Mouse (Mus musculus) neural tube, embryonic 11.5 days (tissue): ENCODE data around the gene Gm11168. TPM values are rescaled to one million over a fixed set of nuclear protein-coding genes. Genes with fewer than 3 reads are reported as not detected.
A peak's percentile ranks its signal among the peaks of the same experiment; 100 is the strongest.
"Not testable (repeated sequence)": the region's sequence is repeated elsewhere in the genome, so short reads cannot be mapped to it uniquely, and the experiment has no call there.

Source experiments
- ATAC-seq: fragments of 200-750 bp; cut with Nextera tagmentation; 2 replicates; pipeline ENCODE4 v1.8.0; 2017; ENCODE audit warnings: moderate number of reproducible peaks, mild to moderate bottlenecking, moderate TSS enrichment, moderate library complexity; ENCODE audit not compliant: insufficient read depth, low FRiP score, low TSS enrichment
- DNase-seq: peaks from one replicate; pipeline ENCODE4 v3.0.0-alpha.2; 2015; ENCODE audit warnings: low spot score
- H3K27ac ChIP-seq: fragments of 300-500 bp; sonication (generic); 2 replicates; pipeline ENCODE4 v1.5.1; 2014; ENCODE audit warnings: low read depth, mild to moderate bottlenecking, low read length
- H3K27me3 ChIP-seq: fragments of 300-500 bp; sonication (generic); 2 replicates; pipeline ENCODE4 v1.6.1; 2014; ENCODE audit warnings: mild to moderate bottlenecking, low read length, mixed read lengths; ENCODE audit not compliant: control insufficient read depth, insufficient read depth
- H3K36me3 ChIP-seq: fragments of 300-500 bp; sonication (generic); 2 replicates; pipeline ENCODE4 v1.6.1; 2014; ENCODE audit warnings: mild to moderate bottlenecking, low read length, moderate library complexity, mixed read lengths; ENCODE audit not compliant: control insufficient read depth, insufficient read depth
- H3K4me1 ChIP-seq: fragments of 300-500 bp; sonication (generic); 2 replicates; pipeline ENCODE4 v1.6.1; 2014; ENCODE audit warnings: low read length, mixed read lengths; ENCODE audit not compliant: control insufficient read depth, insufficient read depth
- H3K4me2 ChIP-seq: fragments of 300-500 bp; sonication (generic); 2 replicates; pipeline ENCODE4 v1.6.1; 2014; ENCODE audit warnings: low read depth, mild to moderate bottlenecking, moderate library complexity
- H3K4me3 ChIP-seq: fragments of 300-500 bp; sonication (generic); 2 replicates; pipeline ENCODE4 v1.5.1; 2014; ENCODE audit warnings: low read depth, low read length
- H3K9ac ChIP-seq: fragments of 300-500 bp; sonication (generic); 2 replicates; pipeline ENCODE4 v1.6.1; 2014; ENCODE audit warnings: mild to moderate bottlenecking, low read length
- H3K9me3 ChIP-seq: fragments of 300-500 bp; sonication (generic); 2 replicates; pipeline ENCODE4 v1.6.1; 2016; ENCODE audit warnings: low read length; ENCODE audit not compliant: control insufficient read depth
- WGBS: fragments of 180-500 bp; shearing (Covaris S2); extraction: QIAGEN DNeasy Blood & Tissue Kit; methylation state at CpG from one replicate; pipeline ENCODE4 v1.1.7; 2014; 5-methylcytosine and 5-hydroxymethylcytosine counted together
- polyA plus RNA-seq: library from polyadenylated mRNA; unstranded; fragments of >200 nt; fragmentation: Nextera tagmentation; extraction: Ambion mirVana; gene quantifications from 2 replicates; pipeline ENCODE4 v1.2.1, GENCODE M21; 2014

Gene Gm11168
- polyA plus RNA-seq, 1 experiment from 2014 or later: not detected

DNA sequence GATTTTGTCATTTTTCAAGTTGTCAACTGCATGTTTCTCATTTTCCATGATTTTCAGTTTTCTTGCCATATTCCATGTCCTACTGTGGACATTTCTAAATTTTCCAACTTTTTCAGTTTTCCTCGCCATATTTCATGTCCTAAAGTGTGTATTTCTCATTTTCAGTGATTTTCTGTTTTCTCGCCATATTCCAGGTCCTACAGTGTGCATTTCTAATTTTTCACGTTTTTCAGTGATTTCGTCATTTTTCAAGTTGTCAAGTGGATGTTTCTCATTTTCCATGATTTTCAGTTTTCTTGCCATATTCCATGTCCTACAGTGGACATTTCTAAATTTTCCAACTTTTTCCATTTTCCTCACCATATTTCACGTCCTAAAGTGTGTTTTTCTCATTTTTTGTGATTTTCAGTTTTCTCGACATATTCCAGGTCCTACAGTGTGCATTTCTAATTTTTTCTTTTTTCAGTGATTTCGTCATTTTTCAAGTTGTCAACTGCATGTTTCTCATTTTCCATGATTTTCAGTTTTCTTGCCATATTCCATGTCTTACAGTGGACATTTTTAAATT is 9.0 kb downstream of the Gm11168 start:
- not testable (repeated sequence) for ATAC-seq, H3K4me1 ChIP-seq, H3K27me3 ChIP-seq, H3K4me2 ChIP-seq, H3K9ac ChIP-seq, DNase-seq, H3K36me3 ChIP-seq, H3K4me3 ChIP-seq, H3K9me3 ChIP-seq, H3K27ac ChIP-seq
- WGBS: 81% methylated on average over 2 of the region's 7 CpGs

- not testable (repeated sequence) for H3K9ac ChIP-seq, H3K9me3 ChIP-seq, H3K27ac ChIP-seq, H3K4me2 ChIP-seq, H3K4me3 ChIP-seq, H3K27me3 ChIP-seq, DNase-seq, H3K36me3 ChIP-seq, H3K4me1 ChIP-seq
- no CpG with 5 or more reads among the region's 11 CpGs for WGBS
- peak; percentile 65; the same call in 1 of the 2 replicates for ATAC-seq
Measured at GRCm38 (mm10) chr9:3012733-3013279, 9.7 kb downstream of the Gm11168 start, which contains the start of gene Gm10721. Gene Gm10721, plus strand, starts transcription at chr9:3013140.

DNA sequence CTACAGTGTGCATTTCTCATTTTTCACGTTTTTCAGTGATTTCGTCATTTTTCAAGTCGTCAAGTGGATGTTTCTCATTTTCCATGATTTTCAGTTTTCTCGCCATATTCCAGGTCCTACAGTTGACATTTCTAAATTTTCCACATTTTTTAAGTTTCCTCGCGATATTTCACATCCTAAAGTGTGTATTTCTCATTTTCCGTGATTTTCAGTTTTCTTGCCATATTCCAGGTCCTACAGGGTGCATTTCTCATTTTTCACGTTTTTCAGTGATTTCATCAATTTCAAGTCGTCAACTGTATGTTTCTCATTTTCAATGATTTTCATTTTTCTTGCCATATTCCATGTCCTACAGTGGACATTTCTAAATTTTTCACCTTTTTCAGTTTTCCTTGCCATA is 12.2 kb downstream of the Gm11168 start, which contains the start of gene Gm10720:
Gene Gm10720 (plus strand): TSS at position 301 of the 400 bp plus-strand sequence.
- not testable (repeated sequence) for H3K36me3 ChIP-seq, H3K9ac ChIP-seq, H3K27me3 ChIP-seq, H3K4me1 ChIP-seq, H3K9me3 ChIP-seq, H3K4me3 ChIP-seq, DNase-seq, ATAC-seq, H3K27ac ChIP-seq, H3K4me2 ChIP-seq
- WGBS: 71% methylated on average over 4 of the region's 9 CpGs

DNA sequence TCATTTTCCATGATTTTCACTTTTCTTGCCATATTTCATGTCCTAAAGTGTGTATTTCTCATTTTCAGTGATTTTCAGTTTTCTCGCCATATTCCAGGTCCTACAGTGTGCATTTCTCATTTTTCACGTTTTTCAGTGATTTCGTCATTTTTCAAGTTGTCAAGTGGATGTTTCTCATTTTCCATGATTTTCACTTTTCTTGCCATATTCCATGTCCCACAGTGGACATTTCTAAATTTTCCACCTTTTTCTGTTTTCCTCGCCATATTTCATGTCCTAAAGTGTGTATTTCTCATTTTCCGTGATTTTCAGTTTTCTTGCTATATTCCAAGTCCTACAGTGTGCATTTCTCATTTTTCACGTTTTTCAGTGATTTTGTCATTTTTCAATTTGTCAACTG is 12.8 kb downstream of the Gm11168 start:
- H3K36me3 ChIP-seq, H3K4me2 ChIP-seq, ATAC-seq, H3K27ac ChIP-seq, H3K9me3 ChIP-seq, DNase-seq, H3K9ac ChIP-seq, H3K4me3 ChIP-seq, H3K27me3 ChIP-seq, H3K4me1 ChIP-seq: not testable (repeated sequence)
- WGBS: 74% methylated on average over 4 of the region's 6 CpGs

DNA sequence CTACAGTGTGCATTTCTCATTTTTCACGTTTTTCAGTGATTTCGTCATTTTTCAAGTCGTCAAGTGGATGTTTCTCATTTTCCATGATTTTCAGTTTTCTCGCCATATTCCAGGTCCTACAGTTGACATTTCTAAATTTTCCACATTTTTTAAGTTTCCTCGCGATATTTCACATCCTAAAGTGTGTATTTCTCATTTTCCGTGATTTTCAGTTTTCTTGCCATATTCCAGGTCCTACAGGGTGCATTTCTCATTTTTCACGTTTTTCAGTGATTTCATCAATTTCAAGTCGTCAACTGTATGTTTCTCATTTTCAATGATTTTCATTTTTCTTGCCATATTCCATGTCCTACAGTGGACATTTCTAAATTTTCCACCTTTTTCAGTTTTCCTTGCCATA is 14.0 kb downstream of the Gm11168 start, which contains the start of gene Gm10719:
Gene Gm10719 (plus strand): TSS at position 301 of the 400 bp plus-strand sequence.
- WGBS: 50% methylated on average over 1 of the region's 9 CpGs
- not testable (repeated sequence) for ATAC-seq, DNase-seq

DNA sequence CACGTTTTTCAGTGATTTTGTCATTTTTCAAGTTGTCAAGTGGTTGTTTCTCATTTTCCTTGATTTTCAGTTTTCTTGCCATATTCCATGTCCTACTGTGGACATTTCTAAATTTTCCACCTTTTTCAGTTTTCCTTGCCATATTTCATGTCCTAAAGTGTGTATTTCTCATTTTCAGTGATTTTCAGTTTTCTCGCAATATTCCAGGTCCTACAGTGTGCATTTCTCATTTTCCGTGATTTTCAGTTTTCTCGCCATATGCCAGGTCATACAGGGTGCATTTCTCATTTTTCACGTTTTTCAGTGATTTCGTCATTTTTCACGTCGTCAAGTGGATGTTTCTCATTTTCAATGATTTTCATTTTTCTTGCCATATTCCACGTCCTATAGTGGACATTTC is 15.8 kb downstream of the Gm11168 start:
- H3K9ac ChIP-seq, H3K27me3 ChIP-seq, H3K36me3 ChIP-seq, H3K9me3 ChIP-seq, H3K27ac ChIP-seq, H3K4me3 ChIP-seq, H3K4me2 ChIP-seq, DNase-seq, H3K4me1 ChIP-seq, ATAC-seq: not testable (repeated sequence)
- 71% methylated on average over 9 of the region's 9 CpGs for whole genome bisulfite sequencing

More for the DNA sequence above, 14.0 kb downstream of the Gm11168 start, which contains the start of gene Gm10719:
- H3K4me3 ChIP-seq, H3K4me1 ChIP-seq, H3K4me2 ChIP-seq, H3K36me3 ChIP-seq, H3K27ac ChIP-seq, H3K9me3 ChIP-seq, H3K27me3 ChIP-seq, H3K9ac ChIP-seq: not testable (repeated sequence)

GRCm38 (mm10) chr9:3019835-3020727 is 16.9 kb downstream of the Gm11168 start:
- not testable (repeated sequence) for H3K9me3 ChIP-seq, H3K4me1 ChIP-seq, H3K4me2 ChIP-seq, DNase-seq, H3K27me3 ChIP-seq, H3K36me3 ChIP-seq, H3K9ac ChIP-seq, H3K4me3 ChIP-seq, H3K27ac ChIP-seq
- WGBS: 76% methylated on average over 11 of the region's 19 CpGs
- peak; percentile 70 for ATAC-seq

DNA sequence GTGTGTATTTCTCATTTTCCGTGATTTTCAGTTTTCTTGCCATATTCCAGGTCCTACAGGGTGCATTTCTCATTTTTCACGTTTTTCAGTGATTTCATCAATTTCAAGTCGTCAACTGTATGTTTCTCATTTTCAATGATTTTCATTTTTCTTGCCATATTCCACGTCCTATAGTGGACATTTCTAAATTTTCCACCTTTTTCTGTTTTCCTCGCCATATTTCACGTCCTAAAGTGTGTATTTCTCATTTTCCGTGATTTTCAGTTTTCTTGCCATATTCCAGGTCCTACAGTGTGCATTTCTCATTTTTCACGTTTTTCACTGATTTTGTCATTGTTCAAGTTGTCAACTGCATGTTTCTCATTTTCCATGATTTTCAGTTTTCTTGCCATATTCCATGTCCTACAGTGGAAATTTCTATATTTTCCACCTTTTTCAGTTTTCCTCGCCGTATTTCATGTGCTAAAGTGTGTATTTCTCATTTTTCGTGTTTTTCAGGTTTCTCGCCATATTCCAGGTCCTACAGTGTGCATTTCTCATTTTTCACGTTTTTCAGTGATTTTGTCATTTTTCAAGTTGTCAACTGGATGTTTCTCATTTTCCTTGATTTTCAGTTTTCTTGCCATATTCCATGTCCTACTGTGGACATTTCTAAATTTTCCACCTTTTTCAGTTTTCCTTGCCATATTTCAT is 19.3 kb downstream of the Gm11168 start:
- H3K4me3 ChIP-seq, H3K9ac ChIP-seq, H3K4me1 ChIP-seq, H3K9me3 ChIP-seq, ATAC-seq, H3K4me2 ChIP-seq, DNase-seq, H3K27me3 ChIP-seq, H3K36me3 ChIP-seq, H3K27ac ChIP-seq: not testable (repeated sequence)
- 69% methylated on average over 9 of the region's 13 CpGs for WGBS
